Mouse (Mus musculus) kidney, postnatal 0 days (tissue): Measurements from ENCODE around the gene Rnf217. TPM values are rescaled to one million over a fixed set of nuclear protein-coding genes. Genes with fewer than 3 reads are reported as not detected.

ENCODE experiments used
- ATAC-seq: fragments of 200-750 bp; cut with Nextera tagmentation; replicated peaks from 2 replicates; pipeline ENCODE4 v1.8.0; 2017; ENCODE audit warnings: low read depth, moderate number of reproducible peaks, moderate TSS enrichment, moderate library complexity; ENCODE audit not compliant: low FRiP score
- DNase-seq: peaks from one replicate; pipeline ENCODE4 v3.0.0-alpha.2; 2016; ENCODE audit warnings: low spot score
- H3K27ac ChIP-seq: fragments of 300-500 bp; sonication (generic); 2 replicates; pipeline ENCODE4 v1.5.1; 2014; ENCODE audit warnings: mild to moderate bottlenecking
- H3K27me3 ChIP-seq: fragments of 300-500 bp; sonication (generic); 2 replicates; pipeline ENCODE4 v1.6.1; 2014; ENCODE audit warnings: low read length, mixed read lengths; ENCODE audit not compliant: insufficient read depth
- H3K36me3 ChIP-seq: fragments of 300-500 bp; sonication (generic); 2 replicates; pipeline ENCODE4 v1.6.1; 2014; ENCODE audit warnings: low read length, mixed read lengths; ENCODE audit not compliant: insufficient read depth
- H3K4me1 ChIP-seq: fragments of 300-500 bp; sonication (generic); replicated peaks from 2 replicates; pipeline ENCODE4 v1.6.1; 2014; ENCODE audit warnings: antibody characterized with exemption, low read length, mixed read lengths; ENCODE audit not compliant: insufficient read depth
- H3K4me2 ChIP-seq: fragments of 300-500 bp; sonication (generic); 2 replicates; pipeline ENCODE4 v1.6.1; 2014; ENCODE audit warnings: mild to moderate bottlenecking, low read length, moderate library complexity, mixed read lengths
- H3K4me3 ChIP-seq: fragments of 300-500 bp; sonication (generic); replicated peaks from 2 replicates; pipeline ENCODE4 v1.5.1; 2014; ENCODE audit warnings: low read depth, low read length
- H3K9ac ChIP-seq: fragments of 300-500 bp; sonication (generic); 2 replicates; pipeline ENCODE4 v1.6.1; 2014; ENCODE audit warnings: low read depth, low read length
- H3K9me3 ChIP-seq: fragments of 300-500 bp; sonication (generic); replicated peaks from 2 replicates; pipeline ENCODE4 v1.6.1; 2016; ENCODE audit warnings: low read length, inconsistent platforms, mixed read lengths
- CTCF ChIP-seq: IDR thresholded peaks from 2 replicates; pipeline ENCODE4 v1.5.1; 2016; ENCODE audit warnings: antibody characterized with exemption, low read depth, mild to moderate bottlenecking, moderate library complexity
- WGBS: fragments of 180-500 bp; shearing (Covaris S2); extraction: QIAGEN DNeasy Blood & Tissue Kit; methylation state at CpG from one replicate; pipeline ENCODE4 v1.1.7; 2014; 5-methylcytosine and 5-hydroxymethylcytosine counted together
- polyA plus RNA-seq: library from polyadenylated mRNA; unstranded; fragments of >200 nt; fragmentation: Nextera tagmentation; extraction: Ambion mirVana; gene quantifications from 2 replicates; pipeline ENCODE4 v1.2.1, GENCODE M21; 2015

The Rnf217 gene
- polyA plus RNA-seq, 1 experiment from 2014 or later, result 1.4 TPM

DNA sequence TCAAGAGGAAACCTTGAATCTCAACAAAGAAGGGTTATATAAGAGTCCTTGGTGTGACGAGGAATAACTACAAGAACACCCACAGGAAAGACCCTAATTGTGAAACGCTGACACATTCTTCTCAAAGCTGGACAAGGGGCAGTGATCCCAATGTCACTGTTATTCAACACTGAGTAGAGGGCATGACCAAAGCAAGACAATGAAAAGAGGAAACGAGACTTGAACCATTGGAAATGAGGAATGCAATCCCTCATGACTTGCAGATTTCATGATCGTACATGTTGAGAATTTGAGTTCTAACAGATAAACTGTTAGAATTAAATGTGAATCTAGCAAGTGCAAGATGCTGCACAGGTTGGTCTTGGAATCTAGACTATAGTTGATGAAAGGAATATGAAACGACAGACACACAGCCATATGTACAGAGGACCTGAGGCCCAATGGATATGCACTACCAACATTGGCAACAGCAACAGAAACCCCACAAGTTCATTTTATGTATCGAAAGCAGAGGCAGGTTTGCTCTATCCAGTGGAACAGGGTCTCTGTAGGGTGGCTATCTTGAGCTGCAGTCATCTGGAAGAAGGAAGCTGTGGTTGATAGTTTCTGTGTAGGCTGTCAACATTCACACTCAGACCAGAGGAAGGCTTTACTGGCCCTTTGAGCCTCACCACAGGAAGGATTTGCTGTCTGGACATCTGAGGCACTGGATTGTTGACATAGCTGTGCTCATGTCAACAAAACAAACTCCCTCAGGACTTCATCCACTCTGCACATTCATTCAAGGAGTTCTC, 64.6 kb downstream of the Rnf217 start:
- no peaks in the 10 kb centered on the region for H3K9me3 ChIP-seq
- no peak overlapping the region for H3K27ac ChIP-seq
- H3K36me3 ChIP-seq, result no peaks in the 10 kb centered on the region
- H3K9ac ChIP-seq, result no peak overlapping the region
- 89% methylated on average over 6 of the region's 6 CpGs for WGBS
- ATAC-seq (no peak), DNase-seq (no peak)
- no peak overlapping the region for H3K4me3 ChIP-seq
- no peaks in the 10 kb centered on the region for H3K4me1 ChIP-seq
- no peak overlapping the region for H3K4me2 ChIP-seq
- no peak for TF ChIP-seq CTCF
- H3K27me3 ChIP-seq, result no peaks in the 10 kb centered on the region

GRCm38 (mm10) chr10:31540518-31540917, 68.5 kb downstream of the Rnf217 start:
- H3K27ac ChIP-seq, result no peak overlapping the region
- H3K4me3 ChIP-seq, result no peak overlapping the region
- 91% methylated on average over 4 of the region's 4 CpGs for WGBS
- ATAC-seq, result no peak
- H3K36me3 ChIP-seq, result no peaks in the 10 kb centered on the region
- no peaks in the 10 kb centered on the region for H3K27me3 ChIP-seq
- no peaks in the 10 kb centered on the region for H3K4me1 ChIP-seq
- DNase-seq, result no peak
- no peak for TF ChIP-seq CTCF
- no peaks in the 10 kb centered on the region for H3K9me3 ChIP-seq
- H3K9ac ChIP-seq, result no peak overlapping the region
- no peak overlapping the region for H3K4me2 ChIP-seq

GRCm38 (mm10) chr10:31539351-31539750, 69.6 kb downstream of the Rnf217 start:
- Histone ChIP-seq H3K36me3 (no peaks in the 10 kb centered on the region), H3K27ac (no peak overlapping the region), H3K4me2 (no peak overlapping the region), H3K27me3 (no peaks in the 10 kb centered on the region), H3K4me3 (no peak overlapping the region), H3K4me1 (no peaks in the 10 kb centered on the region), H3K9me3 (no peaks in the 10 kb centered on the region), H3K9ac (no peak overlapping the region)
- ATAC-seq, result no peak
- whole genome bisulfite sequencing, result 89% methylated on average over 2 of the region's 2 CpGs
- no peak for DNase-seq
- no peak for TF ChIP-seq CTCF

DNA sequence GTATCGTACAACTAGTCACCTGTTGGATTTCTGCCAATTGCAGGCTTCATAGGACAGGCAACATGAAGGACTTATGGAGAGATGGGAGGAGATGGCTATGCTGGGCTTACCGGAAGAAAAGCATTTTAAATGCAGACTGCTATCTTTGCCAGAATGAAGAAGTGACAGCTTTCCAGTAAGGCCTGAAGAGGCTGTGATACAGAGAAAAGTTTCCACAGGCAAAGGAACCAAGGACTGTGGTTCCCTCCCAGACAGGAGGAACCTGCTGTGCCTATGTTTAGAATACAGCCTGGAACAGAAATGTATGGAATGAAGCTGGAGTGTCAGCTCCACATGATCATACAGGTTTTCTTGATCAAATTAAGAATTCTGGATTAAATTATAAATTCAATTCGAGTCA, 70.3 kb downstream of the Rnf217 start:
- ATAC-seq, result no peak
- 74% methylated on average over 3 of the region's 3 CpGs for WGBS

GRCm38 (mm10) chr10:31538243-31538642, 70.7 kb downstream of the Rnf217 start:
- H3K9ac ChIP-seq, result no peak overlapping the region
- DNase-seq (no peak), ATAC-seq (no peak)
- no peak overlapping the region for H3K4me3 ChIP-seq
- no peak overlapping the region for H3K4me2 ChIP-seq
- 82% methylated on average over 2 of the region's 2 CpGs for WGBS
- no peaks in the 10 kb centered on the region for H3K9me3 ChIP-seq
- H3K27ac ChIP-seq, result no peak overlapping the region
- no peaks in the 10 kb centered on the region for H3K4me1 ChIP-seq
- H3K36me3 ChIP-seq, result no peaks in the 10 kb centered on the region
- no peak for TF ChIP-seq CTCF
- no peaks in the 10 kb centered on the region for H3K27me3 ChIP-seq

More for the DNA sequence above, 70.3 kb downstream of the Rnf217 start:
- no peak overlapping the region for H3K9ac ChIP-seq
- no peaks in the 10 kb centered on the region for H3K36me3 ChIP-seq
- no peak for TF ChIP-seq CTCF
- H3K4me1 ChIP-seq, result no peaks in the 10 kb centered on the region
- no peaks in the 10 kb centered on the region for H3K9me3 ChIP-seq
- no peak for DNase-seq
- H3K4me3 ChIP-seq, result no peak overlapping the region
- H3K27me3 ChIP-seq, result no peaks in the 10 kb centered on the region
- no peak overlapping the region for H3K27ac ChIP-seq
- no peak overlapping the region for H3K4me2 ChIP-seq

- no peak for ATAC-seq
- WGBS, result 80% methylated on average over 3 of the region's 3 CpGs
Observed at GRCm38 (mm10) chr10:31537213-31537612, 71.8 kb downstream of the Rnf217 start.

More at GRCm38 (mm10) chr10:31537213-31537612, 71.8 kb downstream of the Rnf217 start:
- no peak overlapping the region for H3K4me2 ChIP-seq
- H3K36me3 ChIP-seq, result no peaks in the 10 kb centered on the region
- no peak overlapping the region for H3K4me3 ChIP-seq
- DNase-seq, result no peak
- no peaks in the 10 kb centered on the region for H3K27me3 ChIP-seq
- no peak for TF ChIP-seq CTCF
- no peaks in the 10 kb centered on the region for H3K4me1 ChIP-seq
- H3K9me3 ChIP-seq, result no peaks in the 10 kb centered on the region
- H3K9ac ChIP-seq, result no peak overlapping the region
- H3K27ac ChIP-seq, result no peak overlapping the region
